Mouse (Mus musculus) E14TG2a.4 (cell line): ENCODE measurements around the gene Neurog2.

ENCODE experiments used
- CTCF ChIP-seq: conservative IDR thresholded peaks from 2 replicates; pipeline ENCODE4 v1.5.1; 2014; ENCODE audit warnings: low read length
- POU5F1 ChIP-seq: IDR thresholded peaks from 2 replicates; pipeline ENCODE4 v1.6.1; 2014; ENCODE audit warnings: low read length, borderline replicate concordance

- TF ChIP-seq CTCF (peak; percentile 38), POU5F1 (no peak)
These were observed 24.8 kb upstream of the Neurog2 start for GRCm38 (mm10) chr3:127608109-127608508.
